Mouse (Mus musculus): ENCODE results near the gene Etl4.

Gene Etl4

GRCm38 (mm10) chr2:20761751-20762150, 852.2 kb downstream of the Etl4 start:
- DNase-seq (ENCODE audit: low spot score in 2 of 2) = no peak

DNA sequence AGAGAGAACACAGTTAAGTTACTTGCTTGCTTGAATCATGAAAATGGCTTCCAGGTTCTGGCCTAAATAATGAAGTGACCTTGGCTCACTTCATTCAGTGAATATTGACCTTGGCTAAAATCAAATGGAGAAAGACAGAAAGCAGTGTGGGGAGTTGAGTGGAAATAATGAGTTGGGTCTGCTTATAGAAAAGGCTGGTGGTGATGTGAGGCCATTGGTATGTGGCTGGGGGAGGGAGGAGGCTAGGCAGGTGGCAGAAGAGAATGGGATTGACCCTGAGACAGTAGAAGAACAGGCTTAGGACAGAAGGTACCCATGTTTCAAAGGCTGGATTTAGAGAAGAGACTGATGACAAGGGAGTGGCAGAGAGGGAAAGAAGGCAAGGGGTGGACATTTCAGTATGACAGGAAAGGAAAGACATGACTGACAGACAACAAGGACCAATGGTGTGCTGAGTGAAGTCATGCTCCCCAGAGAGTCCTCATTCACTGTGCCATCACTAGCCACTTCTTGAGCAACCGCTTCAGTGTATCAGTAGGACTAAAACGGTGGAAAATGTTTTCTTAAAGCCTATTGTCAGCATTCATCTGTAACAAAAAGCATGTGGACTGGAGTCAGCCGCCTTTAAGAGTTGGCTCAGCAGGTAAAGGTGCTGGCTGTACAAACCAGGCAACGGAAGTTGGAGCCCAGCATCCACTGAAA, 854.1 kb downstream of the Etl4 start:
- DNase-seq (ENCODE audit: low spot score in 2 of 2) = no peak

GRCm38 (mm10) chr2:20764566-20765090, 855.0 kb downstream of the Etl4 start:
- DNase-seq (ENCODE audit: low spot score in 2 of 2) = no peak

DNA sequence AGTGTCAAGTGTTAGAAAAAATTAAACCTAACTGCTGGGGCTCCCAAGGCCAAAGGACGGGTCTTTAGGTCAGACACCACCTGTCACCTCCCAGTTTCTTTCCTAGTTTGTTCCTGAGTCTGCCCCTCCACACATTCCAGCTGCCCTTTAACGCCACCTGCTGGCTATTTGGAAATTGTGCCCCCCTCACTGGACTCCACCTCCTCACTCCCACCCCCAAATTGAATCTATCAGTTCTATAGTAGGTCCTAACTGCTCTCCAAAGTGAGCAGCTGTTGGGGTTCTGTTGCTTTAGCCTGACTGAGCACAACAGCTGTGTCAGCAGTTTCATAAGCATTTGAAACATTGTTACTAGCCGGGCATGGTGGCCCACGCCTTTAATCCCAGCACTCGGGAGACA, 859.1 kb downstream of the Etl4 start:
- no peak for DNase-seq (ENCODE audit: low spot score in 2 of 2)

DNA sequence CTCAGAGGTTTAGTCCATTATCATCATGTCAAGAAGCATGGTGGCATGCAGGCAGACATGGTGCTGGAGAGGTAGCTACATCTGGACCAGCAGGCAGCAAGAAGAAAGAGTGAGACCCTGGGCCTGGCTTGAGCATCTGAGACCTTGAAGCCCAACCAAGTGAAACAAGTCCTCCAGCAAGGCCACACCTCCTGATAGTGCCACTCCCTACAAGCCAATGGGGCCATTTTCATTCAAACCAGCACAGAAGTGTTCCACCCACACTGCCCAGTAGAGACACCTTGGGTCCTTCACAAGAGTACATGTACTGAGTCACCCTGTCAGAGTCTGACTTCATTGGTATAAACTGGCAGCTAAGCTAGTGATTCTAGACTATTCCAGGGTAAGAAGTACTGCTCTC, 860.6 kb downstream of the Etl4 start:
- no peak for DNase-seq (ENCODE audit: low spot score in 2 of 2)

DNA sequence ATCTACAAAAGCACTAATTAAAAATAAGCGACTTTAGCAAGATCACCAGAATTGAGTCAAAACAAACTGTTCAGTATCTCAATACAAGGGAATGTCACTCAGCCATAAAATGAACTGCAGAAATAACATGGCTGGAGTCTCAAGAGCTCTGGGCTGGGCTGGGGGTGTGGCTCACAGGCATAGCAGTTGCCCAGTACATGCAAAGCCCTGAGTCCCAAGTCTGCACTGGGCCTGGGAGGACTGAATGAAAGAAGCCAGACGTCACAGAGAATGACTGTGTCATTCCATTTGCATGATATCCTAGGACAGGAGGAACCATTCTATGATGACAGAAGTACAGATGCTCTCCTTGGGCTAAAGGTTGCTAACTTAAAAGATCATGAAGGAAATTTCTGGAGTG, 864.9 kb downstream of the Etl4 start:
- no peak for DNase-seq (ENCODE audit: low spot score in 2 of 2)

- no peak for DNase-seq (ENCODE audit: low spot score in 2 of 2)
Observed at GRCm38 (mm10) chr2:20776171-20776704, 866.7 kb downstream of the Etl4 start.

GRCm38 (mm10) chr2:20777931-20778330, 868.4 kb downstream of the Etl4 start:
- no peak for DNase-seq (ENCODE audit: low spot score in 2 of 2)

DNA sequence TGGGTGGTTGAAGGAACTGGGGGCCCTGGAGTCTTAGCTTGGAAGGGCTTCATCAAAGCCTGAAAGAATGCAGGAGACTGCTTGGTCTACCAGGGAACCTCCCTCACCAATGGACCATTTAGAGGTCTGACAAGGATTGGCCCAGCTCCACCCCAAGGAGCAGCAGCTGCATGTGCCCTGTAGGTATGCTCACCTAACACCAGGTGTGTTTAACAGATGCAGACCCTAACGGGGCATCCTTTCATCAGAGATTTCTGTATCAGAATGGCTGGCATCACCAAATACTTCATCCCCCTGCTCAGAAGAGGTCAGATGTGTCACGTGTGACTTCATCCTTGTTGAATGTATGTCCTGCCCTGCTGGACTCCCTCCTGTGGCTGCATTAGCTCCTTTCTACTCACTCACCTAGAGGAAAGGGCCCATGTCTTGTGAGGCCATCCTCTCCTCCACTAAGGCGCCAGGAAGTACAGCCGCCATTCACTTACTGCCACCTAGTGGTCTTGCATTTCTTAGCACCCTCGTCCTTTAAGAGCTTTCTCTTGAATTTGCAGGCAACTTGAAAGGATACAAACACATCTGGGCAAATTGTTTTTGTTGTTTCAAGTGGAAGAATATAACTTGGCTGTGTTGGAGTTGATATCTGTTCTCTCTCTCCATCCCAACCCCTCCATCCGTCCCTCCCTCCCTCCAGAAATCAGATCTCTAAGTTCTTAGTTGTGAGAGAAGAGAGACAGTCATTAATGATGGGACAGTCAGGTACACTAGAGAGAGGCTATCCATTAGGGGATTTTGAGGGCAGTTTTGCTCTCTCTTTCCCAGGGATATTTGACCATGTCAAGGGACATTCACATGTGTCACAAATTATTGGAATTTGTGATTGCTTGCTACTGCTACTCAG, 870.2 kb downstream of the Etl4 start:
- DNase-seq (ENCODE audit: low spot score in 2 of 2) = no peak

DNA sequence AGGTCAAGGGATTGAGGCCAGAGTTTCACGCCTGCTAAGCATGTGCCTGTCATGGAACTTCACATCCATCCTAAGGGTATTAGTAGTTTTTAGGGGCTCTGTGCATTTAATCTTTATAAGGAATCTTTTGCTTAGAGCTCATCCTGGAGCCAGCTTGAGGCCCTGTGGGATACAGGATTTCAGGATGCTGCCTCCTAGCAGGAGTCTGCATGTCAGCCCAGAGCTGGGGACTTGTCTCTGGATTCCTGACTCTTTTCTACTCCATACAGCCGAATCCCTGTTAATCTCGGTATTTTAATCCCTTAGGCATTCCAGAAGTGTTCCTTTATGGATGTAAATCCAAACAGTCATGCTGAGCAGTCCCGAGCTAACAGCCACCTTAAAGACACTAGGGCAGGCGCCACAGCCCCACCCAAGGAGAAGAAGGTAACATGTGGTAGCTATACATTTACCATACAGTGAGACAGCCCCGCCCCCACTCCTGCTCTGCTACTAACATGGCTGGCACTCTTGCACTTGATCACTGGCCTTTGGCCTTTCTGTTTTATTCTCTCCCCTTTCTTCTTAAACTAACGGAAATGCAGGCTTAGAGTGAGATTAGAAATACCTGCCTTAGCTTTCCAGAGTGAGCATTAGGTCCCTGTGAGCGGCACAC, 891.8 kb downstream of the Etl4 start:
- no peak for DNase-seq (ENCODE audit: low spot score in 2 of 2)

GRCm38 (mm10) chr2:20811506-20811905, 901.9 kb downstream of the Etl4 start:
- DNase-seq (ENCODE audit: low spot score in 2 of 2) = no peak

GRCm38 (mm10) chr2:20813986-20814385, 904.4 kb downstream of the Etl4 start:
- no peak for DNase-seq (ENCODE audit: low spot score in 2 of 2)

GRCm38 (mm10) chr2:20818226-20818625, 908.6 kb downstream of the Etl4 start:
- no peak for DNase-seq (ENCODE audit: low spot score in 2 of 2)

DNA sequence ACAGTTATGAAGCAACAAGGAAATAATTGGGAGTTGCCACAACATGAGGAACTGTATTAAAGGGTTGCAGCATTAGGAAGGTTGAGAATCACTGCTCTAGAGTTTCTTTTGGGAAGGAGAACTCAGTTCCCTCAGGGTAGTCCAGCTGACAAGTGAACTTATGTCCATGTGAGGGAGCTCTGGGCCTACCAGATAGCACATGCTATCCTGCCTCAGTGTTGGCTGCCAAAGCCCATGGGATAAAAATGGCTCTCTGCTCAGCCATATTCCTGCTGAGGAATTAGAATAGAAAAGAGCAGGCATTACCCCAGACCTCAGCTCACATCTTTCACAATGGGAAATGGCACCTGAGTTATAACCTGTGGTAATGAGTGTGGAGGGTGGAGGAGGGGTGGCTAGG, 916.7 kb downstream of the Etl4 start:
- DNase-seq (ENCODE audit: low spot score in 2 of 2) = no peak

- no peak for DNase-seq (ENCODE audit: low spot score in 2 of 2)
Observed at GRCm38 (mm10) chr2:20830882-20831281, 921.3 kb downstream of the Etl4 start.

DNA sequence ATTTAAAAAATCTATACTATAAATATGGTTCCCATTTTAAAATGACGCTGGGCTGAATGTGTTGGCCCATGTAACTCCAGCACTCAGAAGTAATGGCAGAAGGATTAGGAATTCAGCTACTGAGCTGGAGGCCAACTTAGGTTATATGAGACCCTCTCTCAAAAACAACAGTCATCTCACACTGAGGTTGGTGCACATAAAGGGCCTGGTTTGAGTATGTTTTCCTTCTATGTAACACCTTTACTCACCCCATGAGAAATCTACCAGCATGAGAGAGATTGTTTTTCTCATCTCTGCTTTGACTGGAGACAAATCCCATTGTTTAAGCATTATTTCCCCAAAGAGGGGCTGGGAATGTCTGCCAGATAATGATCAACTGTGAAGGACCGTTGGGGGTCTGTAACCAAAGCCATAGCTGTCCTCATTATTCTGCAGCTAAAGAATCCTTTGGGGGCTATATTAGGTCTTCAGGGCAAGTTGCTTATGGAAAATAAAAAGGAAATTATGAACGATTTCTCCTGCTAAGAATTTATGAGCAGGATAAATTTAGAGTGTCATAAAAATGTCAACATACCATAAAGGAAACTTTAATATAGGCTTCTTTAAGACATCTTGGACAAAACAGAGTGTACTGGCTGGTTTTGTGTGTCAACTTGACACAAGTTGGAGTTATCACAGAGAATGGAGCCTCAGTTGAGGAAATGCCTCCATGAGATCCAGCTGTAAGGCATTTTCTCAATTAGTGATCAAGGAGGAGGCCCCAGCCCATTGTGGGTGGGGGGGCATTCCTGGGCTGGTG, 922.2 kb downstream of the Etl4 start:
- DNase-seq (ENCODE audit: low spot score in 2 of 2) = no peak

GRCm38 (mm10) chr2:20849346-20849745, 939.8 kb downstream of the Etl4 start:
- DNase-seq (ENCODE audit: low spot score in 2 of 2) = no peak

All from spleen, postnatal 36 days (tissue).